Mouse (Mus musculus): Measurements from ENCODE around the gene Rpl35a. TPM values are rescaled to one million over a fixed set of nuclear protein-coding genes. Genes with fewer than 3 reads are reported as not detected.
"Not testable (repeated sequence)": the region's sequence is repeated elsewhere in the genome, so short reads cannot be mapped to it uniquely, and the experiment has no call there.

Gene Rpl35a
- total RNA-seq, 1 experiment from 2014 or later, result 649 TPM

DNA sequence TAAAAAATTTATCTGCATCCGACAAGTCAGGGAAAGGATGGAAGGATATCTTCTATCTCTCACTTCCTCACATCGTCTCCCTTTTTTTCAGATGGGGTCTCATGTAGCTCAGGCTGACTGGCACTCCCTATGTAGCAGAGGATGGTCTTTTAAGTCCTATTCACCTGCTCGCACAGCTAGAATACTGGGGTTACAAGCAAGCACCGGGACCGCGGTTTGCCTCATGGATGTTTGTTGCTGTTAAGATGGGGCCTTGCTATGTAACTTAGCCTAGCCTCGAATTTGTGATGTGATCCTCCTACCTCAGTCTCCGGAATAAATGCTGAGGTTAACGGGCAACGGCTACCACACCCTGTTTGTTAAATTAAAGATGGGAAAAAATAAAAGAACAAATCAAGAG, 598 bp upstream of the Rpl35a start:
- no peak for DNase-seq

DNA sequence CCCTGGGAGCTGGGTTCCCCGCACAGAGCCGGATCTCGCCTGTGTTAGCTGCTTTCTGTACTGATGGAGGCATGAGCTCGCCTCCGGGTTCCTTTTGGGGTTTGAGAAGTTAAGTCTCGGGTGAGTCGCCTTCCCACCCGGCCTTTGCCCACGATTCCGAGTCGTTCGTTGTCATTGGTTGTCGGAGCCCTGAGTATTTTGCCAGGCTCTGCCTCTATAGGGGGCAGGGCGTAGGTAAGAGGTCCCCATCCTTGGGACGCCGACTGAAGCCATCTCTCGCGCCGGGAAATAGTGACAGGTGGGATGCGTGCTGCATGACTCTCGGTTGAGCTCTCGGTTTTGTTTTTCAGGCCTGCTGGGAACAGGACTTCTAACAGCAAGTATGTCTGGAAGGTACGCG, 533 bp downstream of the Rpl35a start:
- DNase-seq, result no peak

DNA sequence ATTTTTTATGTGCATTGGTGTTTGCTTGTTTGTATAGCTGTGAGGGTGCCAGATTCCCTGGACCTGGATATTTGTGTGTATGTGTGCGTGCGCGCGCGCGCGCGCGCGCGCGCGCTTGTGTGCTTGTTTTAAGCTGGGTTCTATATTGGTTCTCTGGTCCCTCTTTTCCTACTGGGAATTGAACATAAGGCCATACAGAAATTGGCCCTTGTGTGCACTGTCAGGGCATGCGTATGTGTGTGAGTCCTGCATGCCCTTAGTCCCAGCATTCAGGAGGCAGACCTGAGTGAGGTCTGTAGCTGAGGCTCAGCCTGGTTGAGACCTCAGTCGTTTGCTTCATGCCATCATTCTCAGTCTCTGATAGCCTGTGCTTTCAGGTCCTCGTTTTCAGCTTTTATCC, 1.8 kb downstream of the Rpl35a start:
- DNase-seq, result no peak

DNA sequence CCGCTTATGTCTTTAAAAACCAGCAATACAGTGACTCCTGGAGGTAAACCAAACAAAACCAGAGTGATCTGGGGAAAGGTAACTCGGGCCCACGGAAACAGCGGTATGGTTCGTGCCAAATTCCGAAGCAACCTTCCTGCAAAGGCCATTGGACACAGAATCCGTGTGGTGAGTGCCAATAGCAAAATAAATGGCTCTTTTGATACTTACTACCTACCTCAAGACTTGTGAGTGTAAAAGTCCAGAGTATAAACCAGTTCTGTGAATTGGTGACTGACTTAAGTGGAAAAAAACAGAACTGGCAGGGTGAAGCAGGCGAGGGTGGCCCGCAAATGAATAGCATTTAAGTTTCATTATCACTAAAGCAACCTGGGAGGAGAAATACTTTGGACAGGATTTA, 2.4 kb downstream of the Rpl35a start:
- DNase-seq, result not testable (repeated sequence)

DNA sequence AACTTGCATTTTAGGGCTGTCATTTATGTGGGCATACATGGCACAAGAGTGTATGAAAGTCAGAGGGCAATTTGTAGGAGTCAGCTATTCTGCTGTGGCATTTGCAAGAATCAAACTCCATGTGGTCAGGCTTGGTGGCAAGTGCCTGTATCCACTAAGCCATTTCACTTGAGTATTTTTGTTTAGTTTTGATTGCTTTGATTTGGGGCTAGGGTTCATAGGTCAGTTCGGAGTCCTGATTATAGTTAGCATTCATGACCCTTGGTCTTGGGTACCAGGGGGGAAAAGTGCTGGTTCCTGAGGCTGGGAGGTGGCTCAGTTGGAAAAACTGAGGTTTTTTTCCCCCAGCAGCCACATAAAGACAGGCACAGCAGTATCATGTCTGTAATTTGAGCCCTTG, 3.2 kb downstream of the Rpl35a start:
- DNase-seq, result no peak

DNA sequence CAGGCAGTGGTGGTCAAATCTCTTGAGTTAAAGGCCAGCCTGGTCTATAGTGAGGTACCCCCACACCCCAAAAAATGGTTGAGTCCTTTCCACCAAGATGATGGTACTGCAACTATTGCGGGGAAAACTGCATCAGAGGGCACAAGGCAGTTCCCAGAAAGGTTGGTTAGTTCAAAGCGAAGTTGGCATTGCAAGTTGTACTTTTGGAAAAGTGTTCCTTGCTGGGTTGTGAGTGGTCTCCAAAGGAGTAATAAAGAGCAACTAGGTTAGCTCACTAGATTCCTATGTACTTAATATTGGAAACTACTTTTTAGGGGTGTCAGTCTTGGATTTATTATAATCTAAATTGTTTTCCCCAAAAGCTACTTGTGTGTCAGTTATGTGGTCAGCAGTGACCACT, 4.7 kb downstream of the Rpl35a start:
- DNase-seq, result no peak

DNA sequence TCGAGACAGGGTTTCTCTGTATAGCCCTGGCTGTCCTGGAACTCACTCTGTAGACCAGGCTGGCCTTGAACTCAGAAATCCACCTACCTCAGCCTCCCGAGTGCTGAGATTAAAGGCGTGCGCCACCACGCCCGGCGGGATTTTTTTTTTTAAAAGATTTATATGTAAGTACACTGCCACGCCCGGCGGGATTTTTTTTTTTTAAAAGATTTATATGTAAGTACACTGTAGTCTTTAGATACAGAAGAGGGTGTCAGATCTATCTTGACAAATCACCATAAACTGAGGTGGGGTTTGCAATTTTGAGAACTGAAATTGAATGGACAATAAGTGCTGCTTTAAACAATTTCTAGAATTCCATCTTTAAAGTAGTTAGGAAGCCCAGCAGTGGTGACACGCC, 5.1 kb downstream of the Rpl35a start:
- no peak for DNase-seq

DNA sequence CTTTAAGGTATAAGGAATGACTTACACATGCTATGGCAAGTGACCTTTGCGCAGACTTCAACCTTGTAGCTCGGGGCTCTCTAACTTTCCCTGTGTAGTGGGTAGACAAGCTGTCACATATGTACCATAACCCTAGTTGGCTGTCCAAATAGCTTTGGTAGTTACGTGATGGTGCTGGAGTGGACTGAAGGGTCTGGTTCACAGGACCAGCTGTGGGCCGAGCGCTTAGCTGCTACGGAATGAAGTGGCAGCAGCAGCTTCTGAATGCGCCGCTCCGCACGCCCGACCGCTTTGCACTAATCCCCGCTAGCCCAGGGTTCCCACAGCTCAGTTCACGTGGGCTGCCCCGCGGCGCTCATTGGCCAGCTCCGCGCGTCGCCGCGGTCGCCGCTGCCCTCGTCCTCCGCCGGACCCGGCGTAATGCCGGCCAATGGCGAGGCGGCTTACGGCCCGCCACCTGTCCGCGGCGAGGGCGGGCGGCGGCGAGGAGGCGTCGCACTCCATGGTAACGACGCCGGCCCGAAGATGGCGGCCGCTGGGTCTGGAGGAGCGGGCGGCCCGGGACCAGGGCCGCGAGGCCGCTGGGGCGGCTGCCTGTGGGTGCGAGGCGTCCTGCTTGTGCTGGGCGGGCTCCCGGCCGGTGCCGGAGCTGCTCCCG, 5.9 kb downstream of the Rpl35a start, which contains the start of gene Lmln:
TSS of gene Lmln (plus strand) at position 498 of the 658 bp plus-strand sequence.
- DNase-seq, result peak; percentile 94

DNA sequence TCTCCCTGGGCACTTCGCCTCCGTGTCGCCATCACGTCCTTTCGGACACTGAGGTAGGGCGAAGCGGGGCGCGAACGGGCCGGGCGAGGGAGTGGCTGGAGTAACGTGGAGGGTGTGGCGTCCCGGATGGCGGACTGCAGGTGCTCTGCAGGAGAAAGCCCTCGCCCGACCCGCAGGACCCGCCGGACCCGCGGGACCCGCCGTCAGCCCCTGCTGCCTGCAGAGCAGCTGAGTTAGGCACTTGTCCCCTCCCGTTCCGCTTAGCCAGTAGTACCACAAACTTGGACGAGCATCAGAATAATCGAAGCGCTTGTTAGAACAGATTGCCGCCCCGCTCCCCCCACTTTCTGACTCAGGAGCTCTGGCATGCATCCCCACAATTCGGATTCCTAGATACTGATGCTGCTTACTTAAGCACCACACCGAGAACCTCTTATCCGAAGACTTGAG, 6.5 kb downstream of the Rpl35a start:
- peak; percentile 74 for DNase-seq

DNA sequence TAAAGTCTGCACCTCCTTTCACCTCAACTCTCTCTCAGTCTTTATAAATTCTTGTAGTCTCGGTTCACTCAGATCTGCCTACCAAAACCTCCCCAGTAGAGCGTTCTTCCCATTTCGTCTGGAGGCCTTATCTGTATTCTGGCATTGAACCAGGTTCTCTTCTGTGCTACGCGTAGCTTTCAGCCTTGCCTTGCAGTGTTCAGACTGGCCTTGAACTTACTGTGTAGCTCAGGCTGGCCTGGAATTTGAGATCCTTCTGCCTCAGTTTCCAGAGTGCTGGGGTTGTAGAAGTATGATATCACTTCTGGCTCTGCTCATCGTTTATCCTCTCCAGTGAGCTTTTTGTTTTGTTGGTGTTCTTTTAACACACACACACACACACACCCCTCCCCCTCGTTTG, 7.0 kb downstream of the Rpl35a start:
- DNase-seq, result no peak

DNA sequence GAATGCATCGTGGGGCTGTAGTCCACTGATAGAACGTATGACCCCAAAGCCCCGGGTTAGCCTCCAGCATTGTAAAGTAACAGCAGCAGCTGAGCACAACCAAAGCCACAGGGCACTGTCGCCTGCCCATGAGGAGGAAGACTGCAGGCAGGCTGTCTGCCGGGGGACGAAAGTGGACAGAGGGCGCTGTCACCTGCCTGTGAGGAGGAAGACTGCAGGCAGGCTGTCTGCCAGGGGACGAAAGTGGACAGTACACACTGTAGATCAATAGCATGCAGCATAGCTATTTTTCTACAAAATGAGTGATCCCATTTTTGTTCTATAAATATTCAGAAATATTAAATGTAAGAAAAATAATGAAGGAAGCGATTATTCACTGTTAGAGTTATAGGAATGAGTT, 8.4 kb downstream of the Rpl35a start:
- no peak for DNase-seq

DNA sequence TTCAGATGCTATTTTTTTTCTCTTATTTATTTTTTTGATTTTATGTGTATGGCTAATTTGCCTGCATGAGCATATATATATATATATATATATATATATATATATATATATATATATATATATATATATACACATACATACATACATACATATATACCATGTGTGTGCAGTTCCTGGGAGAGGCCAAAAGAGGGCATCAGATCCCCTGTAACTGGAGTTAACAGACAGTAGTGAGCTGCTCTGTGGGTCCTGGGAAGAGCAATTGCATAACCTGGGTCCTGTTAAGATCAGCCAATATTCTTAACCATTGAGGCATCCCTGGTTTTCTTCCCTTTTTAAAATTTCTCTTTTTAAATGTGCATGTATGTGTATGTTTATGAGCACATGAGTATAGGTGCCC, 14.7 kb downstream of the Rpl35a start:
- no peak for DNase-seq

DNA sequence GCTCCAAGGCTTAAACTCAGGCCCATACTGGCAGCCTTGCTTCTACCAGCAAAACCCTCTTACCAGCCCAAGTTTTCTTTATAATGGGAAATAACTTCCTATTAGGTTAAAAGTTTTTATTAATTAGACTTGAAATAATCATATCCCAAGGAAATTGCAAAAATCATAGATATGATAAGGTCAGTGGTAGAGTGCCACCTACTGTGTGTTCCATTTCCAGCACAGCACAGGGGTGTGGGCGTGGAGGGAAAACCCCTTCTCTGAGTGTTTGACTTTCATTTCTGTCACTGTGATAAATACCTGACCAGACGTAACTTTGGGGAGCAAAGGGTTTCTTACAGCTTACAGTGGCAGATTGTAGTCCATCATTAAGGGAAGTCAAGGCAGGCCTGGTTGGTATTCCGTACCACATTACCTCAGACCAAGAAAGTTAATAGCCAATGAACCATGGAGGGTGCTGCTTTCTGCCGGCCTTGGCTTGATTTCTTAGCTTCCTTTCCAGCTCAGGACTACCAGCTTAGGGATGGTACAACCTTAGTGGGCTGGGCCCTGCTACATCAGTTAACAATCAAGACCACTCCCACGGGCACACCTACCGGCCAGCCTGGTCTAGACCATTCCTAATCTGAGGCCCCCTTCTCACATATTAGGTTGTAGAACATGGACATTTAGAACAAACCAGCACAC, 16.8 kb downstream of the Rpl35a start:
- no peak for DNase-seq

DNA sequence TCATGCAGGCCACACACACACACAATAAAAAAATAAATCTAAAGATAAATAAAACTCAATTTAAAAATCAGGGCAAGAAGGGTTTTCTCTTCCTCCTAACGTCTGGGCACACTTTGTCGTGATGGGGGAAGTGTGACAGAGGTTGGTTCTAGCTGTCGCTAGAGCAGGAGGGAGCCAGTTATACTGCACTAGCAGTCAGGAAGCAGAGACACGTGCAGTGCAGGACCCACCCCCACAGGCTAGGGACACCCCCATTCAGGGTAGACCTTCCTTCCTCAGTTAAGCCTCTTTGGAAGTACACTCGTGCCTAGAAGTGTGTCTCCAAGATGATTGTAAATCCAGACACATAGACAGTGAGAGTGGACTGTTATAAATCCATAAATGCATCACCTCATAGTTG, 18.7 kb downstream of the Rpl35a start:
- DNase-seq, result no peak

DNA sequence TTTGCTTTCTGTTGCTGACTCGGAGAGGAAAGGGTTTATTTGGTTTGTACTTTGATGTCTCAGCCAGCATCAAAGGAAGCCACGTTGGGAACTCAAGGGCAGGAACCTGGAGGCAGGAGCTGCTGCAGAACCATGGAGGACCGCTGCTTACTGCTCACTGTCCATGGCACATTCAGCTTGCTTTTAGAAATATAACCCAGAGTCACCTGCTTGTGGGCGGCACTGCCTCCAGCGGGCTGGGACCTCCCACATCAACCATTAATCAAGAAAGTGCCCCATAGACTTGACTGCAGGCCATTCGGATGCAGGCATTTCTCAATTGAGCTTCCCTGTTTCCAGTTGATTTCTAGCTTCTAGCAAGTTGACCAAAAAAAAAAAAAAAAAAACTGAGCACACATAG, 19.8 kb downstream of the Rpl35a start:
- no peak for DNase-seq

DNA sequence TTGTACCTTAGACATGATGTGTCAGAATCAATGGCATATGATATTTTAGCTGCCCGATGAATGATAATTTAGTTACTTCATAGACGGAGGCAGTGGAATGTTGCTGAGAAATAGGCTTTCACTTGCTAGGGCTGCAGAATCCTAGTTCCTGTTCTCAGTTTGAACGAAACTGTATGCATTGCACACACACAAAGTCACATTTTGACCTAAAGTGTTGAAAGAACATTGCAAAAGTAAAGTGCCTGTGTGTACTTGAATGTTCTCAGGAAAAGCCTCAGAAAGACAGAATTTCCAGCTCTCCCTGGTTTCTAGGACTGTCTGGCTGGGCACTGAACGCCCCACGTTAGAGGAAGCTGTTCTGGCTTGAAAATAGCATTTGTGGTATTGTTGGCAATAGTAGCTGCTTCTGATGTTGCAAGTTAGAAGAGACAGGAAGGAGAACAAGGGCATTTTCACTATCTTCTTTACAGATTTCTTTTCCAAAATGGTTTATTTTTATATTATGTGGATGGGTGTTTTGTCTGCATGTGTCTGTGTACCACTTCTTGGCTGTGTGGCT, 20.9 kb downstream of the Rpl35a start:
- no peak for DNase-seq

DNA sequence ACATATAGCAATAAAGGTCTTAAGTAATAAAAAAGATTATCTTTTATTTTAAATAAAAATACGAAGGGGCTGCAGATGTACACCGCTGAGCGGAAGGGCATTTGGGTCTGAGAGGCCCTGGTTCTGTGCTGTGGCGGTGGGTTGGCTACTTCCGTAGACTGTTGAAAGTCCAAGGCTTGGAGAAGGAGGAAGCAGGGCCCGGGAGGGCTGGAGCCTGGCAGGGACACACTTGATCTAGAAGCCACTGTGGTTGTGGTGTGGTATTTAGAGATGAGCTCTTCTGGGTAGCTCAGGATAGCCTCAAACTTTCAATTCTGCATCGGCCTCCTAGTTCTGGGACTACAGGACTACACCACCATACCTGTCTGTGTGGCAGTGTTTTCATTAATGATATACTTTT, 23.8 kb downstream of the Rpl35a start:
- DNase-seq, result no peak

DNA sequence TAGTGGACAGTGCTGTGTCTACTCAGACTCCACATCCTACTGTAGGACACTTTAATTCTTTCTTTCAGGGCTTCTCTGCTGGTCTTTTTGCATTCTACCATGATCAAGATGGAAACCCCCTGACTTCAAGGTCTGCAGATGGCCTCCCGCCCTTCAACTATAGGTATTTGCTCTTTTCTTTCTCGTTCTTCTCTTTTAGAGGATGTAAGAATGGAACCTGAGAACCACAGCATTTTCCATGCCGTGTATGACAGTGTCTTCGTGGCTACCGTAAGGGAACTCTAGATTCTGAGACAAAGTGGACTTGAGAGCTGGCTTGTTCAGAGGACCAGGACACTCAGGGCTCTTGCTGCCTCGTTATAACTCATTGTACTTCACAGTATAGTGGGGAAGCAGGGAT, 26.7 kb downstream of the Rpl35a start:
- no peak for DNase-seq

DNA sequence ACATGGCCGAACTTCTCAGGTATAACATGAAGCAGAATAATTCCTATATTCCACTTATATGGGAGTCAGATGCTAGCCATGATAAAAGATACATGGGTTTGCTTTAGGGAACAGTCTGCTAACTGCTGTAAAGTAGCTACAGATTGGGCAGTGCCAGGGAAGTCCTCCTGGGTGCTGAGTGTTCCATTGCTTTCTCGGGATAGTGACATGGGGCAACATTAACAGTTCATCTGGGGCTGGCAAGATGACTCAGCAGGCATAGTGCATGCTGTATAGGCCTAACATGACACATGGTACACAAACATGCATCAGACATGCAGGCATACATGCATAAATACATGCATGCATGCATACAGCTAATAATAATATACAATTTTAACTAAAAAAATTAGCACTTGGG, 27.7 kb downstream of the Rpl35a start:
- DNase-seq, result no peak

DNA sequence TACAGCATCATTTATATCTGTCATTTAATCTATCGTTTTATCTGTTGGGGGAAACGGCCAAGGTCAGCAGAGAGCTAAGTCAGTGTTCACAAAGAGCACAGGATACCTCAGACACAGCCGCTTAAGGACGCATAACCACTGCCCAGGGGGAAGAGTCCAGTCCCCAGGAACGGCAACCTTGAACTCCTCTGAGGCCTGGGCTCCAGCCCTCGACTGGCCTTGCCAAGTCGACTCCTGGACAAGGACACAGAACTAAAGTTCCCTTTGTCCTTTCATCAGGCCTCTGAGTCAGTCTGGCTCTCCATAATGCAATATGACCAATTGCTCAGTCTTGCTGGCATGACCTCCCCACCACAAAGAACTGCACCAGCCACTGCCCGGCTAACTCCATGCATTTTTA, 29.4 kb downstream of the Rpl35a start:
- DNase-seq, result peak; percentile 68

All from adrenal gland, postnatal 25 days (tissue).